Mouse (Mus musculus) skeletal muscle tissue, adult 2 months (tissue): ENCODE results near the gene Igfbp4.

Experiments used
- DNase-seq: peaks from one replicate; pipeline ENCODE4 v3.0.0-alpha.2; 2012; ENCODE audit warnings: low read depth, low spot score

Igfbp4 gene

GRCm38 (mm10) chr11:99041051-99041729 is at the start of gene Igfbp4:
Gene Igfbp4, plus strand, starts transcription at chr11:99041244.
- peak; percentile 44 for DNase-seq

DNA sequence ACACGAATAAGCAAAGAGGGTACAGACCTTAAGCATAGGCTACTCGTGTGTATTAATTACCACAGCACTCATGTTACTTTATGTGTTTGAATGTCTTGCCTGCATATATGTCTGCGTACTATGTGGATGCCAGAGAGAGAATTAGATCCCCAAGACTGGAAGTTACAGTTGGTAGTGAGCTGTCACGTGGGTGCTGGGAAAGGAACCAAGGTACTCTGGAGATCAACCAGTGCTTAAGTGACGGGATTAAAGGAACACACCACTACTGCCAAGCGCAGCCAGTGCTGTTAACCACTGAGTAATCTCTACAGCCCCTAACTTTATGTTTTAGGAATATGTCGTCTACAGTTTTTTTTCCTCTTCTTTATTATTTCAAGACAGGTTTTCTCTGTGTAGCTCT is 45.1 kb upstream of the Igfbp4 start:
- DNase-seq = no peak

DNA sequence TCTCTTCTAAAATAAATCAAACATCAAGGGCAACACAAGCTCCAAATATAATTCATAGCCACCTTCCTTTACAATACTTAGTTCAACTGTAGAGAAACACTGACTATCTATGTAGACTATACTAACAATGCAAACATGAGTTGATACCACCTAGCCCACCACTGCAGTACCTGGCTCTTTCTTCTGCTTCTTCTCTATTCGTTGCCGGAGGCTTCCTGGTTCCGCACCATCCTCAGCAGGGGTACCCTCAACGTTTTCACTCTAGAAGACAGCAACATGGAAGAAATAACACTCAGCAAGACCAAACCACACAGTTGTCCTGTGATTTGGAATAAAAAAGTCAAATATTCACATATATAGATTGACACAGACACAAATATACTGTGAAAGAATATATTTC is 43.4 kb upstream of the Igfbp4 start:
- DNase-seq = no peak

- no peak for DNase-seq
These were observed 42.3 kb upstream of the Igfbp4 start for GRCm38 (mm10) chr11:98998776-98999175.

DNA sequence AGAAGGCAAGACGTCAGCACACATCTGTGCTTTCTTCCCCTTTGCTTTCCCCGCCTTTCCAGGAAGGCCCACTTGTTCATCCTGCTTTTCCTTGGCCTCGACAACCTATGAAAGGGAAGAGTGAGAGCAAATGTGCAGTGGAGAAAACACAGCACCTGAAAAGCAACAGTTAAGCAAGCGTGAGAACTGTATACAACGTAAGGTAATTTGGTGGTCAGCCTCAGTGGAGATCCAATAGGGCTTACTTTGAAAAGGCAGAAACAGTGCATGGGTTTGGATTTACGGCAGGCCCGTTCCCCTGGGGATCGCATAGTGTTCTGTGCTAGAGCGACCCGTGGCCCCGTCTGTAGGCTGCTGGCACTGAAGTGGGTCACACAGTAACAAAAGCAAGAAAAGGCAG is 41.8 kb upstream of the Igfbp4 start:
- no peak for DNase-seq

DNA sequence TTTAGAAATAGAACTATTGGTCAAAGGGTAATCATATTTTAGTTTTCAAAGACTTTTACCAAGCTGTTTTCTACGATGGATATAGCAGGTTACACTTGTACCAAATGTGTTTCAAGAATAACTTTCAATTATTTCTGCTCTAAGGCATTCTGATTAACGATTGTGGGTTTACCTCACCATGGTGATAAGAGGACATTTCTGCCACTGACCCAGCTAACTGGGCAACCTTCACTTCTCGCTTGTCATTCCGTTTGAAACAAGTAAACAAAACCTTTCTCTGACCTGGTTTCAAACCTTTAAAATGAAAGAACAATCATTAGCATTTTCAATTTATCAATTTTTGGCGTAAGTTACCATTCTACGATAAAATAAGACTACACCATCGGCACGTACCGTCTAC is 34.3 kb upstream of the Igfbp4 start:
- no peak for DNase-seq

- no peak for DNase-seq
These were observed 30.9 kb upstream of the Igfbp4 start for GRCm38 (mm10) chr11:99010124-99010523.

DNA sequence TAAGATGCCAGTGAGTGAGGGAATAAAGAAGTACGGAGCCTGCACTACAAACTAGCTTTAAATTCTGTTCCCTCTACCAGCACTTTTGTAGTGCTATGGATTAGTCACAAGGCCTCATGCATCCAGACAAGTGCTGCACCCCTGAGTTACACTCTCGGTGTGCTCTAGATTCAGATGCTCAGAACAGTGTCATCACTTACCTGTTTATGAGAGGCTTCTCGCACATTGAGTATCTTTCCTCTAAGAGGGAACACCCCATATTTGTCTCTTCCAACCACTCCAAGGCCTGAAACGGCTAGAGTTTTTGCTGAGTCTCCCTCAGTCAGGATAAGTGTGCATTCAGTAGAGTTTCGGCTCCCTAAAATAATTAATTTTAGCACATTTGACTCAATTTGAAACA is 30.3 kb upstream of the Igfbp4 start:
- DNase-seq = no peak

GRCm38 (mm10) chr11:99013856-99014255 is 27.2 kb upstream of the Igfbp4 start:
- DNase-seq = no peak

DNA sequence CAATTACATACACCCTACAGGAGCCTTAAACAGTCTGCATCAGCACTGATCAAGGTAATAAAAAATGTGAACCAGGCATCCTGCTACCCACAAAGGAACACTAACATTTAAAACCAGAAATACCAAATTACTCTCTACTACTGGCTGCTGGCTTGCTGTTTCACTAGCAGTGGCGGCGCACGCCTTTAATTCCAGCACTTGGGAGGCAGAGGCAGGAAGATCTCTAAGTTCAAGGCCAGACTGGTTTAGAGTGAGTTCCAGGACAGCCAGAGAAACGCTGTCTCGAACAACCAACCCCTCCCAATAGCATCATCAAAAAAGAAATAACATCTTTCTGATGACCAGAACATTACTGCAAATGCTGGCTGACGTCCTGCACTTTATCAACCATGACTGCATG is 21.2 kb upstream of the Igfbp4 start:
- DNase-seq = no peak

GRCm38 (mm10) chr11:99022384-99022933 is 18.6 kb upstream of the Igfbp4 start:
- DNase-seq = no peak

DNA sequence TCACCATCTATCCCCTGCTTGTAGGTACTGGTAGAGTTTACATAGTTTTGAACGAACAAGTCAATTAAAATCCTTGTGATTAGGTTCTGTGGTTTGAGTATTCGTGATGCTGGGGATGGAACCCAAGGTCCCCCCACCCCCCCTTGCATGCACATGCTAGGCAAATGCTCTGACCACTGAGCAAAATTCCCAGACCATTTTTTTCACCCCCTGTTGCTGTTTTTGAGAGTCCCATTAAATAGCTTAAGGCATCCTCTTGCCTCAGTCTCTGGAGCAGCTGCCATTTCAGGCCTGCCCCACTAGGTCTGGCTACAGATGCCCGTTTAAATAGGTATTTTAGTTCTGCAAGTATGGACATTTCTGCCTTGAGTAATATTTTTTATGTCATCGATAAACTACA is 17.9 kb upstream of the Igfbp4 start:
- DNase-seq = no peak

- DNase-seq = peak; percentile 98
These were observed 17.3 kb upstream of the Igfbp4 start, which contains the start of gene Top2a for GRCm38 (mm10) chr11:99023500-99024467. Gene Top2a, minus strand, starts transcription at chr11:99024189.

- no peak for DNase-seq
These were observed 16.4 kb upstream of the Igfbp4 start for GRCm38 (mm10) chr11:99024468-99025134.

GRCm38 (mm10) chr11:99025878-99026277 is 15.2 kb upstream of the Igfbp4 start:
- no peak for DNase-seq

- DNase-seq = no peak
These were observed 14.1 kb upstream of the Igfbp4 start for GRCm38 (mm10) chr11:99026899-99027440.

DNA sequence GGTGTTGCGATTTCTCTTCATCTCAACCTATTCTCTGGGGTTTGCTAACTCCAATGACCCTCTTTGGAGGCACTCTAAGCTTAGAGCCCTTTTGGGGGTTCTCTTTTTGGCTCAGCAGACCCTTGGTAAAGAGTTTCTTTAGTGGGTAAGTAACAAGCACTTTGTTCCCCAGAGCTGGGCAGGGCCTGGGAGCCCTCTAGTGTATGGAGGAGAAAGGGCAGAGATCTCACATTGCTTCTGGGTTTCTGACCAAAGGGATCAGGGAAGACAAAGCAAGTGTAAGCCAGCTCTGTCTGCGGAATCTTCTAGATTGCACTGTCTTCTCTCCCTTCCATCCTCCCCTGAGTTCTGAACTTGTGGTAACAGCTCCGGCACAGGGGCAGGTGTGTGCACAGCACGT is 5.7 kb upstream of the Igfbp4 start:
- no peak for DNase-seq

- DNase-seq = no peak
These were observed 4.8 kb upstream of the Igfbp4 start for GRCm38 (mm10) chr11:99036254-99036653.

- peak; percentile 66 for DNase-seq
These were observed 1.3 kb upstream of the Igfbp4 start for GRCm38 (mm10) chr11:99039782-99040181.

- no peak for DNase-seq
These were observed 584 bp upstream of the Igfbp4 start for GRCm38 (mm10) chr11:99040346-99040974.
